Mouse (Mus musculus) intestine, embryonic 15.5 days (tissue): ENCODE measurements at regions not wholly inside any gene's neighbourhood (a gene's known extent, or its start where the extent isn't known, plus 50 kb on each side); places are given as distances from the start of the nearest gene placed in this dataset.

ENCODE experiments used
- ATAC-seq: fragments of 200-750 bp; cut with Nextera tagmentation; 2 replicates; pipeline ENCODE4 v1.8.0; 2017; ENCODE audit warnings: moderate TSS enrichment, moderate library complexity
- H3K27ac ChIP-seq: fragments of 300-500 bp; sonication (generic); 2 replicates; pipeline ENCODE4 v1.5.1; 2015; ENCODE audit warnings: mild to moderate bottlenecking, inconsistent platforms
- H3K27me3 ChIP-seq: fragments of 300-500 bp; sonication (generic); replicated peaks from 2 replicates; pipeline ENCODE4 v1.6.1; 2015; ENCODE audit warnings: inconsistent platforms
- H3K36me3 ChIP-seq: fragments of 300-500 bp; sonication (generic); 2 replicates; pipeline ENCODE4 v1.6.1; 2015; ENCODE audit warnings: inconsistent platforms
- H3K4me1 ChIP-seq: fragments of 300-500 bp; sonication (generic); replicated peaks from 2 replicates; pipeline ENCODE4 v1.6.1; 2015; ENCODE audit warnings: inconsistent platforms
- H3K4me2 ChIP-seq: fragments of 300-500 bp; sonication (generic); replicated peaks from 2 replicates; pipeline ENCODE4 v1.6.1; 2015; ENCODE audit warnings: mild to moderate bottlenecking, inconsistent platforms
- H3K4me3 ChIP-seq: fragments of 300-500 bp; sonication (generic); replicated peaks from 2 replicates; pipeline ENCODE4 v1.5.1; 2015; ENCODE audit warnings: inconsistent platforms
- H3K9ac ChIP-seq: fragments of 300-500 bp; sonication (generic); 2 replicates; pipeline ENCODE4 v1.6.1; 2015; ENCODE audit warnings: inconsistent platforms
- H3K9me3 ChIP-seq: fragments of 300-500 bp; sonication (generic); 2 replicates; pipeline ENCODE4 v1.6.1; 2016; ENCODE audit warnings: inconsistent platforms
- WGBS: fragments of 180-500 bp; shearing (Covaris S2); methylation state at CpG from one replicate; pipeline ENCODE4 v1.1.7; 2015; 5-methylcytosine and 5-hydroxymethylcytosine counted together

- no peak overlapping the region for H3K27ac ChIP-seq
- H3K4me3 ChIP-seq = no peak overlapping the region
- 65% methylated on average over 17 of the region's 17 CpGs for WGBS
- no peaks in the 10 kb centered on the region for H3K9me3 ChIP-seq
- ATAC-seq = no peak
- H3K4me2 ChIP-seq = no peak overlapping the region
- H3K36me3 ChIP-seq = no peaks in the 10 kb centered on the region
- no peaks in the 10 kb centered on the region for H3K27me3 ChIP-seq
- no peak overlapping the region for H3K9ac ChIP-seq
- no peaks in the 10 kb centered on the region for H3K4me1 ChIP-seq
Measured at GRCm38 (mm10) chr8:90490734-90491441, 142.7 kb upstream of the Tox3 start.

DNA sequence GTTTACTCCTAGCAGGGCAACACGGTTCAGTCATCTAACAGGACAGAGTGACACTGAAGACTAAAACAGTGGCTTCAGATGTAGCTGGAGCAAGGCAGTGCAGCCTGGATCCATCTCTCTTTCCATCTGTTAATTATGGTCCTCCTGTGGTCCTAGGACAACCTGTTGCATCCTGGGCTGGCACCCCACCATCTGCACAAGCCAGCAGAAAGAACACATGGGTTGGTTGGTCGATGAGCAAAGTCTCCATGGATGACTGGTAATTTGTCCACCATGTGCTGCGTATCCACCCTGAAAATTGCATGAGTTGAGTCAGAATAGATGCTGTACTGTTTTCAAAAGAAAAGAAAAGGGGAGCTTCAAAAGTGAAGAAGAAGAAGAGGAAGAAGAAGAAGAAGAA lies 138.4 kb upstream of the Tox3 start:
- Histone ChIP-seq H3K4me3 (no peak overlapping the region), H3K9me3 (no peaks in the 10 kb centered on the region), H3K4me1 (no peaks in the 10 kb centered on the region), H3K36me3 (no peaks in the 10 kb centered on the region), H3K9ac (no peak overlapping the region), H3K4me2 (no peak overlapping the region), H3K27ac (no peak overlapping the region), H3K27me3 (no peaks in the 10 kb centered on the region)
- ATAC-seq = no peak
- 80% methylated on average over 3 of the region's 3 CpGs for WGBS

- WGBS = 42% methylated on average over 4 of the region's 4 CpGs
- no peak for ATAC-seq
- no peaks in the 10 kb centered on the region for H3K9me3 ChIP-seq
Measured at GRCm38 (mm10) chr8:90478149-90478548, 130.0 kb upstream of the Tox3 start.

GRCm38 (mm10) chr8:90474066-90474465 lies 125.9 kb upstream of the Tox3 start:
- no peaks in the 10 kb centered on the region for H3K27me3 ChIP-seq
- no peaks in the 10 kb centered on the region for H3K36me3 ChIP-seq
- H3K4me2 ChIP-seq = no peak overlapping the region
- WGBS = 32% methylated on average over 7 of the region's 7 CpGs
- H3K27ac ChIP-seq = no peak overlapping the region
- no peaks in the 10 kb centered on the region for H3K4me1 ChIP-seq
- no peak overlapping the region for H3K9ac ChIP-seq
- ATAC-seq = no peak
- H3K9me3 ChIP-seq = no peaks in the 10 kb centered on the region
- no peak overlapping the region for H3K4me3 ChIP-seq

More at GRCm38 (mm10) chr8:90478149-90478548, 130.0 kb upstream of the Tox3 start:
- Histone ChIP-seq H3K4me1 (no peaks in the 10 kb centered on the region), H3K36me3 (no peaks in the 10 kb centered on the region), H3K27me3 (no peaks in the 10 kb centered on the region), H3K4me3 (no peak overlapping the region), H3K27ac (no peak overlapping the region), H3K9ac (no peak overlapping the region), H3K4me2 (no peak overlapping the region)

- Histone ChIP-seq H3K36me3 (no peaks in the 10 kb centered on the region), H3K9ac (no peak overlapping the region), H3K4me3 (no peak overlapping the region), H3K27me3 (no peaks in the 10 kb centered on the region), H3K4me1 (no peaks in the 10 kb centered on the region), H3K27ac (no peak overlapping the region), H3K9me3 (no peaks in the 10 kb centered on the region), H3K4me2 (no peak overlapping the region)
- 68% methylated on average over 11 of the region's 11 CpGs for WGBS
- ATAC-seq = no peak
Measured at GRCm38 (mm10) chr8:90470826-90471225, 122.7 kb upstream of the Tox3 start.

DNA sequence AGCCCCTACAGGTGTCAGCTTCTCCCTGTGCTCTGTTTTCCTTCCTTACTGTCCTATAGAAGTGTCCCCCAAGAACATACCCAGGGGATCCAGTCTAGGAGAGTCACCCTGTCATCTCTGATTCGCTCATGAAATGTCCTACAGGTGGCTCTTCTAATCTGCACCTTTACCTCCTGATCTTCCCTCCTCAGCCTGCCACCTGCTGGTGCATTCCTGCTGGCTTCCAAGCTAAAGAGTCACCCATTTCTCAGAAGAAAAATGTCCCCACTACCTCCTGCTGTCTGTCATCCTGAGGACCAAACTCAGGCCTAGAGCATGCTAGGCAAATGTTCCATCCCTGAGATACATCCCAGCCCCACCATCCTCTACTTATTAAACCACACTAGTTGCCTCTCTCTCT lies 115.6 kb upstream of the Tox3 start:
- Histone ChIP-seq H3K9ac (no peak overlapping the region), H3K4me2 (no peak overlapping the region), H3K27ac (no peak overlapping the region), H3K4me3 (no peak overlapping the region), H3K4me1 (no peaks in the 10 kb centered on the region), H3K36me3 (no peaks in the 10 kb centered on the region), H3K9me3 (no peaks in the 10 kb centered on the region), H3K27me3 (no peaks in the 10 kb centered on the region)
- ATAC-seq = no peak
- 52% methylated on average over 1 of the region's 1 CpGs for WGBS

- 85% methylated on average over 2 of the region's 2 CpGs for WGBS
- no peaks in the 10 kb centered on the region for H3K4me1 ChIP-seq
Measured at GRCm38 (mm10) chr8:90455321-90455720, 107.2 kb upstream of the Tox3 start.

GRCm38 (mm10) chr8:90454130-90454529 lies 106.0 kb upstream of the Tox3 start:
- Histone ChIP-seq H3K36me3 (no peaks in the 10 kb centered on the region), H3K4me1 (no peaks in the 10 kb centered on the region), H3K27ac (no peak overlapping the region), H3K9ac (no peak overlapping the region), H3K9me3 (no peaks in the 10 kb centered on the region), H3K4me3 (no peak overlapping the region), H3K27me3 (no peaks in the 10 kb centered on the region), H3K4me2 (no peak overlapping the region)
- 89% methylated on average over 5 of the region's 5 CpGs for WGBS
- no peak for ATAC-seq

More at GRCm38 (mm10) chr8:90455321-90455720, 107.2 kb upstream of the Tox3 start:
- no peaks in the 10 kb centered on the region for H3K36me3 ChIP-seq
- H3K9ac ChIP-seq = no peak overlapping the region
- H3K4me3 ChIP-seq = no peak overlapping the region
- no peak overlapping the region for H3K4me2 ChIP-seq
- no peak overlapping the region for H3K27ac ChIP-seq
- H3K9me3 ChIP-seq = no peaks in the 10 kb centered on the region
- ATAC-seq = no peak
- no peaks in the 10 kb centered on the region for H3K27me3 ChIP-seq

DNA sequence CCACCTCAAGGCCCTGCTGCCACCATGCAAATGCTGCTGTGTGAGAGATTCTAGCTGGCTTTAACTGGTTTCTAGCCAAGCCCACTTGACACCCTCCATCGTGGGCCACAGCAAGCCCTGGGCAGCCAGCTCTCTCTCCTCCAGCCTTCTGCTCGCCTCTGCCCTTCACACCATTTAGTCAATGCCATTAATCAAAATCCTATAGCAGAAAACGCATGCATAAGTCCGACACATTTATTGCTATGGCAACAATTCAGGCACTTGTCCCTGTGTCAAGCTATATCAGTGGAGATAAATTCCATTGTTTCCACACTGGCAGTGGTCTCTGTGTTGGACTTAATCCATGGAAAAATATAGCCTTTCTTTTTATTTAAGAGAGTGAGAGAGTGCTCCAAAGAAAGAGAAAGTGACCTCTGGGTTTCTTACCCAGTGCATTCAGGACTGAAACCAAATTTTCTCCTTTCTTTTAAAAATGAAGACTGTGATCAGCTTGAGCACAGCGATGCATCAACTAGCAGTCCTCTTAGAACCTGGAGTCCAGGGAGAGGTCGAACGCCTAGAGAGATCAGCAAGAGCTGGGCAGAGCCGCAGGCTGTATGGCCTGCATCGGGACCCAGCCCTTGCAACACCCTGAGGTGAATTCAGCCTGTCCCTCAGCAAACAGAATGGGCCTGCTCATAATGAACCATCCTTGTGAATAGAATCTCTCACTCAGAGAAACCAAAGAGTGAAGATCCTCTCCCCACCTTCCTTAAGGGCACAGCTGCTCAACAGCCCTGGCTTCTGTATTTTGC lies 93.1 kb upstream of the Tox3 start:
- H3K9me3 ChIP-seq = no peaks in the 10 kb centered on the region
- no peak overlapping the region for H3K9ac ChIP-seq
- H3K4me1 ChIP-seq = no peaks in the 10 kb centered on the region
- H3K27me3 ChIP-seq = no peaks in the 10 kb centered on the region
- H3K36me3 ChIP-seq = no peaks in the 10 kb centered on the region
- no peak overlapping the region for H3K4me2 ChIP-seq
- H3K27ac ChIP-seq = no peak overlapping the region
- H3K4me3 ChIP-seq = no peak overlapping the region
- ATAC-seq = no peak
- 61% methylated on average over 9 of the region's 9 CpGs for WGBS

GRCm38 (mm10) chr8:90414021-90414420 lies 65.9 kb upstream of the Tox3 start:
- no peak overlapping the region for H3K4me2 ChIP-seq
- no peak overlapping the region for H3K4me3 ChIP-seq
- no peak overlapping the region for H3K27ac ChIP-seq
- H3K9ac ChIP-seq = no peak overlapping the region
- no peaks in the 10 kb centered on the region for H3K27me3 ChIP-seq
- no peak for ATAC-seq
- 80% methylated on average over 2 of the region's 2 CpGs for WGBS
- H3K36me3 ChIP-seq = no peaks in the 10 kb centered on the region
- H3K9me3 ChIP-seq = no peaks in the 10 kb centered on the region
- H3K4me1 ChIP-seq = no peaks in the 10 kb centered on the region
